In genomic region chr3:144089790-144090256, GRCm38 (mm10) we compare ENCODE assay signal across 18 mouse cellular contexts.
A peak's percentile ranks its signal among the peaks of the same experiment; 100 is the strongest.
DNase-seq lines count a peak whose midpoint lies in the region; ATAC-seq and TF ChIP-seq lines count a peak whose summit lies in the region.
"Had no signal": no experiment of that assay in that cellular context is flagged by ENCODE, and none has a peak within 500 bp of the region (broad histone marks: within the 10 kb centered on the region; RNA-seq: fewer than 3 reads in every experiment).

No protein-coding gene starts in this region.

- DNase-seq in kidney, postnatal 0 days (ENCODE audit: low spot score) = peak; percentile 83
- DNase-seq in kidney, postnatal 14 days = no peak
- DNase-seq in B cell, adult 2 months = peak; percentile 20 to 22
- DNase-seq in NIH3T3 (ENCODE audit: low read depth) = peak; percentile 15
- DNase-seq in layer of hippocampus, postnatal 36 days = no peak
- DNase-seq in left cerebral cortex, postnatal 25 days (ENCODE audit: low spot score in 2 of 2) = no peak
- DNase-seq: cerebellum, postnatal 14 days; heart, adult 18-20 months; heart, postnatal 10 days; liver, embryonic 13.5 days had no signal

- H3K9ac ChIP-seq in kidney, postnatal 0 days (ENCODE audit: low read depth, low read length) = no peak overlapping the region
- H3K9ac ChIP-seq in stomach, embryonic 15.5 days = no peak overlapping the region
- H3K9ac ChIP-seq in forebrain, embryonic 16.5 days (replicated peaks; ENCODE audit: low read depth, low read length) = no peak overlapping the region
- H3K9ac ChIP-seq: embryonic facial prominence, embryonic 12.5 days; forebrain, embryonic 12.5 days; liver, embryonic 13.5 days; neural tube, embryonic 15.5 days had no signal

- peak; percentile 83 for ATAC-seq in kidney, postnatal 0 days (replicated peaks; ENCODE audit: low FRiP score, low read depth)
- peak; percentile 90 for ATAC-seq in stomach, embryonic 15.5 days (ENCODE audit: insufficient read depth, low FRiP score, low read depth)
- no peak for ATAC-seq in forebrain, embryonic 16.5 days
- ATAC-seq: hindbrain, postnatal 0 days had no signal

- H3K27me3 ChIP-seq in kidney, postnatal 0 days (ENCODE audit: insufficient read depth, low read length) = no peaks in the 10 kb centered on the region
- H3K27me3 ChIP-seq in stomach, embryonic 15.5 days (replicated peaks) = no peaks in the 10 kb centered on the region
- H3K27me3 ChIP-seq in forebrain, embryonic 16.5 days (replicated peaks; ENCODE audit: control insufficient read depth, insufficient read depth, low read length) = no peaks in the 10 kb centered on the region
- H3K27me3 ChIP-seq: embryonic facial prominence, embryonic 12.5 days; liver, embryonic 13.5 days; megakaryocyte, embryonic 14.5 days; neural tube, embryonic 15.5 days had no signal

- H3K4me2 ChIP-seq in kidney, postnatal 0 days (ENCODE audit: low read length) = no peak overlapping the region
- H3K4me2 ChIP-seq in stomach, embryonic 15.5 days = peak overlapping the region; percentile 14; the same call in 1 of the 2 replicates
- no peak overlapping the region for H3K4me2 ChIP-seq in forebrain, embryonic 16.5 days (ENCODE audit: low read length)
- H3K4me2 ChIP-seq: embryonic facial prominence, embryonic 12.5 days; forebrain, embryonic 12.5 days; liver, embryonic 13.5 days; neural tube, embryonic 15.5 days had no signal

- peaks cover 4% of the 10 kb centered on the region for H3K4me1 ChIP-seq in kidney, postnatal 0 days (replicated peaks; ENCODE audit: insufficient read depth, low read length)
- H3K4me1 ChIP-seq in stomach, embryonic 15.5 days = peaks cover 9% of the 10 kb centered on the region; the same call in 1 of the 2 replicates
- no peaks in the 10 kb centered on the region for H3K4me1 ChIP-seq in forebrain, embryonic 16.5 days (replicated peaks; ENCODE audit: control insufficient read depth, insufficient read depth, low read length)
- H3K4me1 ChIP-seq: forebrain, embryonic 12.5 days; liver, embryonic 13.5 days; megakaryocyte, embryonic 14.5 days; neural tube, embryonic 15.5 days had no signal

- TF ChIP-seq CTCF in kidney, postnatal 0 days (IDR thresholded peaks at IDR 0.05; ENCODE audit: low read depth) = no peak

- 20% methylated on average over 8 of the region's 8 CpGs for WGBS in kidney, postnatal 0 days
- WGBS in stomach, embryonic 15.5 days = 22% methylated on average over 8 of the region's 8 CpGs
- 53% methylated on average over 8 of the region's 8 CpGs for WGBS in forebrain, embryonic 16.5 days

- no peaks in the 10 kb centered on the region for H3K9me3 ChIP-seq in kidney, postnatal 0 days (replicated peaks; ENCODE audit: low read length)
- no peaks in the 10 kb centered on the region for H3K9me3 ChIP-seq in stomach, embryonic 15.5 days
- H3K9me3 ChIP-seq in forebrain, embryonic 16.5 days (ENCODE audit: control insufficient read depth, low read length) = no peaks in the 10 kb centered on the region
- H3K9me3 ChIP-seq: embryonic facial prominence, embryonic 12.5 days; forebrain, embryonic 12.5 days; liver, embryonic 13.5 days; neural tube, embryonic 15.5 days had no signal

- no peak overlapping the region for H3K4me3 ChIP-seq in kidney, postnatal 0 days (replicated peaks; ENCODE audit: low read depth, low read length)
- H3K4me3 ChIP-seq in stomach, embryonic 15.5 days (replicated peaks) = no peak overlapping the region
- no peak overlapping the region for H3K4me3 ChIP-seq in forebrain, embryonic 16.5 days (replicated peaks; ENCODE audit: low read length)
- H3K4me3 ChIP-seq: embryonic facial prominence, embryonic 12.5 days; forebrain, embryonic 12.5 days; layer of hippocampus, adult 2 months; liver, embryonic 13.5 days; megakaryocyte, embryonic 14.5 days; neural tube, embryonic 15.5 days had no signal

- intact Hi-C loops in left cerebral cortex, postnatal 25 days (cut with DNase I) = no loop called here

- H3K27ac ChIP-seq in kidney, postnatal 0 days = peak overlapping the region; percentile 13; the same call in 1 of the 2 replicates
- peak overlapping the region; percentile 70 for H3K27ac ChIP-seq in stomach, embryonic 15.5 days
- H3K27ac ChIP-seq in forebrain, embryonic 16.5 days (ENCODE audit: low read length) = no peak overlapping the region
- H3K27ac ChIP-seq: embryonic facial prominence, embryonic 12.5 days; forebrain, embryonic 12.5 days; hindbrain, postnatal 0 days; layer of hippocampus, adult 2 months; liver, embryonic 13.5 days; neural tube, embryonic 15.5 days had no signal

- H3K36me3 ChIP-seq in kidney, postnatal 0 days (ENCODE audit: insufficient read depth, low read length) = no peaks in the 10 kb centered on the region
- no peaks in the 10 kb centered on the region for H3K36me3 ChIP-seq in stomach, embryonic 15.5 days
- H3K36me3 ChIP-seq in forebrain, embryonic 16.5 days (ENCODE audit: control insufficient read depth, insufficient read depth) = no peaks in the 10 kb centered on the region
- H3K36me3 ChIP-seq: embryonic facial prominence, embryonic 12.5 days; forebrain, embryonic 12.5 days; liver, embryonic 13.5 days; neural tube, embryonic 15.5 days had no signal

Comparison
In these comparisons a context has a peak if more than half of its experiments do, and no peak if none do; other contexts are left out.
1. DNase-seq: peak in kidney, postnatal 0 days (single experiment), B cell, adult 2 months (2 of 2) and NIH3T3 (single experiment); none in kidney, postnatal 14 days (single experiment), layer of hippocampus, postnatal 36 days (0 of 2) and left cerebral cortex, postnatal 25 days (0 of 2).